Mouse (Mus musculus) heart, embryonic 15.5 days (tissue): ENCODE measurements at regions not wholly inside any gene's neighbourhood (a gene's known extent, or its start where the extent isn't known, plus 50 kb on each side); places are given as distances from the start of the nearest gene placed in this dataset.

ENCODE experiments used
- ATAC-seq: fragments of 200-750 bp; cut with Nextera tagmentation; replicated peaks from 2 replicates; pipeline ENCODE4 v1.8.0; 2017; ENCODE audit warnings: low read depth, moderate TSS enrichment; ENCODE audit not compliant: insufficient number of reproducible peaks, insufficient read depth, low FRiP score
- H3K27ac ChIP-seq: fragments of 300-500 bp; sonication (generic); 2 replicates; pipeline ENCODE4 v1.5.1; 2015; ENCODE audit warnings: mild to moderate bottlenecking, inconsistent platforms
- H3K27me3 ChIP-seq: fragments of 300-500 bp; sonication (generic); 2 replicates; pipeline ENCODE4 v1.6.1; 2015; ENCODE audit warnings: inconsistent platforms
- H3K36me3 ChIP-seq: fragments of 300-500 bp; sonication (generic); 2 replicates; pipeline ENCODE4 v1.6.1; 2015; ENCODE audit warnings: mild to moderate bottlenecking, inconsistent platforms
- H3K4me1 ChIP-seq: fragments of 300-500 bp; sonication (generic); replicated peaks from 2 replicates; pipeline ENCODE4 v1.6.1; 2015; ENCODE audit warnings: inconsistent platforms
- H3K4me2 ChIP-seq: fragments of 300-500 bp; sonication (generic); 2 replicates; pipeline ENCODE4 v1.6.1; 2015; ENCODE audit warnings: inconsistent platforms, mild to moderate bottlenecking, moderate library complexity
- H3K4me3 ChIP-seq: fragments of 300-500 bp; sonication (generic); 2 replicates; pipeline ENCODE4 v1.5.1; 2015; ENCODE audit warnings: mild to moderate bottlenecking, inconsistent platforms
- H3K9ac ChIP-seq: fragments of 300-500 bp; sonication (generic); 2 replicates; pipeline ENCODE4 v1.6.1; 2015; ENCODE audit warnings: mild to moderate bottlenecking, inconsistent platforms
- H3K9me3 ChIP-seq: fragments of 300-500 bp; sonication (generic); replicated peaks from 2 replicates; pipeline ENCODE4 v1.6.1; 2016; ENCODE audit warnings: inconsistent platforms
- WGBS: fragments of 180-500 bp; shearing (Covaris S2); methylation state at CpG from one replicate; pipeline ENCODE4 v1.1.7; 2015; ENCODE audit warnings: mixed read lengths; 5-methylcytosine and 5-hydroxymethylcytosine counted together

DNA sequence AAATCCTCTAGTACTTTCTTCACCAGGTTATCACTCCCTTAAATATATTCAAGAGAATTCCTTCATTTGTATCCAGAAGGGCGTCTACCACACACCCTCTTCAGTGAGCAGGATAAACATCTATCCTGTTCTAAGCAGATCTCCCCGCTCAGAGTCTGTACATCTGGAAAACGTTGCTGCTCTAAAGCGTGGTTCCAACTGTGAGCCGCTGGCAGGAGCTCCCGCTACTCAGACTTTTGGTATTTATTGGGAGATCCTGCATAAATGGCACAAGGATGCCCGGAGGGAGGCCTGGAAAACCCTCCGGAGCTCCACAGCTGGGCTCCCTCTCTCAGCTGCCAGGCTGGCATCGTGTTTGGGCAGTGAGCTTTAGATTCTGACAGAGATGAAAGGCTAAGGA, 54.3 kb upstream of the Sestd1 start:
- no peaks in the 10 kb centered on the region for H3K27me3 ChIP-seq
- no peak overlapping the region for H3K9ac ChIP-seq
- 71% methylated on average over 9 of the region's 9 CpGs for WGBS
- no peak overlapping the region for H3K4me3 ChIP-seq
- H3K4me2 ChIP-seq, result no peak overlapping the region
- H3K27ac ChIP-seq, result no peak overlapping the region
- H3K9me3 ChIP-seq, result no peaks in the 10 kb centered on the region
- no peaks in the 10 kb centered on the region for H3K36me3 ChIP-seq
- no peak for ATAC-seq
- H3K4me1 ChIP-seq, result no peaks in the 10 kb centered on the region

DNA sequence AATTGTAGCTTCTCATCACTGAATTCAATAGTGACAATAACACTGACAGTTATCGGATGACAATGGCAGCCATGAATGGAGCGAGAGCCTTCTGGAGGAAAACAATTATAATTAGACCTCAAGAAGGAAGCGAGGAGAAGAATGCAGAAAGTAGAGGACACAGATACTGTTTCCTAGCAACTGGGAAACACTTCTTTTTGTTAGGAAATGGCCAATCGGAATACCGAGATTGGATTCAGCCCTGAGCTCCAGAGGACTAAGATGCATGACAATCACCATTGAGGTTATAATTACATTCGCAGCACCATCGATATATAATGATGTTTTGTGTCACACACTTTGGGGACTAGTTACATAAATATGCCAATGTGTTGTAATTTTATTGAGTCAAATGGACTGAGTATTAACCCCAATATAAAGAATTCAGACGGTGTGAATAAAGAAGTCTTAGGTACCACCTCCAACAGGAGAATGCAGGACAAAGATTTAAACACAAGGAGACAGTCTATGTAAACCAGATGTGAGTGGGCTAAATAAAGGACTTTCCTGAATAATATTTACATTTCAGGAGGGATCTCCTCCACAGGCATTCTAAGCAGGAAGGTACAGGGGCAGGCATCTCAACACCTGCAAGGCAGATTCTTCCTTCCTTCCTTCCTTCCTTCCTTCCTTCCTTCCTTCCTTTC, 53.1 kb upstream of the Sestd1 start:
- ATAC-seq, result no peak
- Histone ChIP-seq H3K4me2 (no peak overlapping the region), H3K27ac (no peak overlapping the region), H3K4me3 (no peak overlapping the region), H3K4me1 (no peaks in the 10 kb centered on the region), H3K36me3 (no peaks in the 10 kb centered on the region), H3K9me3 (no peaks in the 10 kb centered on the region), H3K9ac (no peak overlapping the region), H3K27me3 (no peaks in the 10 kb centered on the region)
- 49% methylated on average over 8 of the region's 8 CpGs for WGBS
